Mouse (Mus musculus): ENCODE results near the gene Sdk1.
"Not testable (repeated sequence)": the region's sequence is repeated elsewhere in the genome, so short reads cannot be mapped to it uniquely, and the experiment has no call there.

Gene Sdk1

GRCm38 (mm10) chr5:141633271-141633670 is 392.0 kb downstream of the Sdk1 start:
- DNase-seq (ENCODE audit: low read depth, low spot score) = no peak

- DNase-seq (ENCODE audit: low read depth, low spot score) = no peak
Observed at GRCm38 (mm10) chr5:141636406-141636805, 395.1 kb downstream of the Sdk1 start.

- not testable (repeated sequence) for DNase-seq (ENCODE audit: low read depth, low spot score)
Observed at GRCm38 (mm10) chr5:141637054-141637453, 395.8 kb downstream of the Sdk1 start.

GRCm38 (mm10) chr5:141645671-141646070 is 404.4 kb downstream of the Sdk1 start:
- DNase-seq (ENCODE audit: low read depth, low spot score) = no peak

GRCm38 (mm10) chr5:141646621-141647020 is 405.3 kb downstream of the Sdk1 start:
- no peak for DNase-seq (ENCODE audit: low read depth, low spot score)

- no peak for DNase-seq (ENCODE audit: low read depth, low spot score)
Observed at GRCm38 (mm10) chr5:141649831-141650375, 408.6 kb downstream of the Sdk1 start.

GRCm38 (mm10) chr5:141651690-141652377 is 410.5 kb downstream of the Sdk1 start:
- no peak for DNase-seq (ENCODE audit: low read depth, low spot score)

GRCm38 (mm10) chr5:141676371-141676770 is 435.1 kb downstream of the Sdk1 start:
- no peak for DNase-seq (ENCODE audit: low read depth, low spot score)

GRCm38 (mm10) chr5:141677034-141677433 is 435.7 kb downstream of the Sdk1 start:
- no peak for DNase-seq (ENCODE audit: low read depth, low spot score)

GRCm38 (mm10) chr5:141677841-141678240 is 436.6 kb downstream of the Sdk1 start:
- no peak for DNase-seq (ENCODE audit: low read depth, low spot score)

- DNase-seq (ENCODE audit: low read depth, low spot score) = no peak
Observed at GRCm38 (mm10) chr5:141686876-141687420, 445.7 kb downstream of the Sdk1 start.

GRCm38 (mm10) chr5:141689442-141690105 is 448.3 kb downstream of the Sdk1 start:
- no peak for DNase-seq (ENCODE audit: low read depth, low spot score)

GRCm38 (mm10) chr5:141691482-141691975 is 450.2 kb downstream of the Sdk1 start:
- DNase-seq (ENCODE audit: low read depth, low spot score) = no peak

- DNase-seq (ENCODE audit: low read depth, low spot score) = no peak
Observed at GRCm38 (mm10) chr5:141693716-141694115, 452.4 kb downstream of the Sdk1 start.

- no peak for DNase-seq (ENCODE audit: low read depth, low spot score)
Observed at GRCm38 (mm10) chr5:141694901-141695300, 453.6 kb downstream of the Sdk1 start.

GRCm38 (mm10) chr5:141698406-141698805 is 457.1 kb downstream of the Sdk1 start:
- no peak for DNase-seq (ENCODE audit: low read depth, low spot score)

- DNase-seq (ENCODE audit: low read depth, low spot score) = no peak
Observed at GRCm38 (mm10) chr5:141720751-141721150, 479.5 kb downstream of the Sdk1 start.

GRCm38 (mm10) chr5:141727968-141728367 is 486.7 kb downstream of the Sdk1 start:
- DNase-seq (ENCODE audit: low read depth, low spot score) = peak; percentile 46

- DNase-seq (ENCODE audit: low read depth, low spot score) = no peak
Observed at GRCm38 (mm10) chr5:141730006-141730405, 488.7 kb downstream of the Sdk1 start.

- DNase-seq (ENCODE audit: low read depth, low spot score) = peak; percentile 50
Observed at GRCm38 (mm10) chr5:141738725-141739124, 497.4 kb downstream of the Sdk1 start.

- no peak for DNase-seq (ENCODE audit: low read depth, low spot score)
Observed at GRCm38 (mm10) chr5:141748793-141749192, 507.5 kb downstream of the Sdk1 start.

- DNase-seq (ENCODE audit: low read depth, low spot score) = peak; percentile 32
Observed at GRCm38 (mm10) chr5:141754278-141754677, 513.0 kb downstream of the Sdk1 start.

All from R1 (cell line).